Mouse (Mus musculus): ENCODE results near the gene Crip1.

Gene Crip1

GRCm38 (mm10) chr12:113130732-113131131 is 15.4 kb upstream of the Crip1 start:
- no peak for DNase-seq (ENCODE audit: low read depth, low spot score)

GRCm38 (mm10) chr12:113131601-113132000 is 14.5 kb upstream of the Crip1 start:
- DNase-seq (ENCODE audit: low read depth, low spot score): no peak

GRCm38 (mm10) chr12:113132567-113132966 is 13.5 kb upstream of the Crip1 start:
- no peak for DNase-seq (ENCODE audit: low read depth, low spot score)

- no peak for DNase-seq (ENCODE audit: low read depth, low spot score)
These were observed 12.9 kb upstream of the Crip1 start for GRCm38 (mm10) chr12:113133260-113133659.

GRCm38 (mm10) chr12:113133861-113134403 is 12.2 kb upstream of the Crip1 start:
- no peak for DNase-seq (ENCODE audit: low read depth, low spot score)

GRCm38 (mm10) chr12:113134502-113134901 is 11.6 kb upstream of the Crip1 start:
- DNase-seq (ENCODE audit: low read depth, low spot score): no peak

GRCm38 (mm10) chr12:113135401-113135800 is 10.7 kb upstream of the Crip1 start:
- no peak for DNase-seq (ENCODE audit: low read depth, low spot score)

- DNase-seq (ENCODE audit: low read depth, low spot score): no peak
These were observed 9.6 kb upstream of the Crip1 start for GRCm38 (mm10) chr12:113136492-113137020.

GRCm38 (mm10) chr12:113137260-113138213 is 8.6 kb upstream of the Crip1 start:
- DNase-seq (ENCODE audit: low read depth, low spot score): no peak

- no peak for DNase-seq (ENCODE audit: low read depth, low spot score)
These were observed 7.8 kb upstream of the Crip1 start for GRCm38 (mm10) chr12:113138291-113138690.

- DNase-seq (ENCODE audit: low read depth, low spot score): no peak
These were observed 6.9 kb upstream of the Crip1 start for GRCm38 (mm10) chr12:113138901-113139864.

- peak; percentile 92 for DNase-seq (ENCODE audit: low read depth, low spot score)
These were observed 6.1 kb upstream of the Crip1 start, which contains the start of gene Crip2 for GRCm38 (mm10) chr12:113139908-113140615. Gene Crip2 (plus strand): TSS chr12:113140236.

- DNase-seq (ENCODE audit: low read depth, low spot score): no peak
These were observed 5.3 kb upstream of the Crip1 start for GRCm38 (mm10) chr12:113140616-113141411.

GRCm38 (mm10) chr12:113141531-113141973 is 4.6 kb upstream of the Crip1 start:
- no peak for DNase-seq (ENCODE audit: low read depth, low spot score)

- DNase-seq (ENCODE audit: low read depth, low spot score): no peak
These were observed 3.8 kb upstream of the Crip1 start for GRCm38 (mm10) chr12:113142021-113142975.

GRCm38 (mm10) chr12:113143164-113143563 is 3.0 kb upstream of the Crip1 start:
- DNase-seq (ENCODE audit: low read depth, low spot score): no peak

- no peak for DNase-seq (ENCODE audit: low read depth, low spot score)
These were observed 1.9 kb upstream of the Crip1 start for GRCm38 (mm10) chr12:113144001-113144756.

GRCm38 (mm10) chr12:113144886-113145285 is 1.2 kb upstream of the Crip1 start:
- no peak for DNase-seq (ENCODE audit: low read depth, low spot score)

All from telencephalon, adult 2 months (tissue).